Mouse (Mus musculus): ENCODE results near the gene Vmn1r93. TPM values are rescaled to one million over a fixed set of nuclear protein-coding genes. Genes with fewer than 3 reads are reported as not detected.
"Not testable (repeated sequence)": the region's sequence is repeated elsewhere in the genome, so short reads cannot be mapped to it uniquely, and the experiment has no call there.

Gene Vmn1r93
- not detected in 2 replicates for polyA plus RNA-seq (2012; rRNA removed)

- no CpG with 5 or more reads among the region's 5 CpGs for WGBS
These were observed at the start of gene Vmn1r93 for GRCm38 (mm10) chr7:20138988-20139387. TSS of gene Vmn1r93 (minus strand) at chr7:20139088.

GRCm38 (mm10) chr7:20168277-20168676 is 29.4 kb upstream of the Vmn1r93 start, which contains the start of gene Vmn1r94:
TSS of gene Vmn1r94 (minus strand) at chr7:20168377.
- no CpG with 5 or more reads among the region's 3 CpGs for WGBS

More at GRCm38 (mm10) chr7:20138988-20139387, at the start of gene Vmn1r93:
- H3K27ac ChIP-seq (ENCODE audit: insufficient read depth, low read length); H3K4me1 ChIP-seq (ENCODE audit: control insufficient read depth, insufficient read depth, low read length); H3K4me3 ChIP-seq (replicated peaks; ENCODE audit: insufficient read depth, low read depth, low read length); DNase-seq; H3K27me3 ChIP-seq (ENCODE audit: control insufficient read depth, insufficient read depth, low read length): not testable (repeated sequence)

GRCm38 (mm10) chr7:20122479-20122878 is 16.4 kb downstream of the Vmn1r93 start, which contains the start of gene Gm16442:
TSS of gene Gm16442 (minus strand) at chr7:20122579.
- not testable (repeated sequence) for H3K27ac ChIP-seq (ENCODE audit: insufficient read depth, low read length); H3K4me1 ChIP-seq (ENCODE audit: control insufficient read depth, insufficient read depth, low read length); H3K27me3 ChIP-seq (ENCODE audit: control insufficient read depth, insufficient read depth, low read length); H3K4me3 ChIP-seq (replicated peaks; ENCODE audit: insufficient read depth, low read depth, low read length); DNase-seq
- WGBS, result no CpG with 5 or more reads among the region's 2 CpGs

More at GRCm38 (mm10) chr7:20168277-20168676, 29.4 kb upstream of the Vmn1r93 start, which contains the start of gene Vmn1r94:
- H3K4me1 ChIP-seq (ENCODE audit: control insufficient read depth, insufficient read depth, low read length); DNase-seq; H3K27me3 ChIP-seq (ENCODE audit: control insufficient read depth, insufficient read depth, low read length); H3K4me3 ChIP-seq (replicated peaks; ENCODE audit: insufficient read depth, low read depth, low read length); H3K27ac ChIP-seq (ENCODE audit: insufficient read depth, low read length): not testable (repeated sequence)

DNA sequence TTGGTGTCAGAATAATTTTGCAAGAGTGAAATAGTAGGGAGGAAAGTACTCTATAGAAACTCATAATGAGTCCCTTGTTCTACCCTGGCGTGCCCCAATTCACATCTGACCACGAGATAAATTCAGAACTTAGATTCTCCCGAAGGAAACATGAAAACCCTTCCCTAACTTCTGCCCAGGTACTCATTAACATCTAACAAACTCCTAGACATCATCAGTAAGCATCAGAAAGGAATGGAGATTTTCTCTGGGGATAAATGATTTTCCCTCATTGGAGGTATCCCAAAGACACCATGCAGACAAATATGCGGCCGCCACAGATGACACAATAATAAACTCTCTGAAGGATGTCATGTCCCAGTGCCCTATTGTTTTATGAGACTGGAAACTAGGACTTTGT is 39.5 kb downstream of the Vmn1r93 start, which contains the start of gene Vmn1r91:
TSS of gene Vmn1r91 (plus strand) at position 301 of the 400 bp plus-strand sequence.
- not testable (repeated sequence) for DNase-seq; H3K4me1 ChIP-seq (ENCODE audit: control insufficient read depth, insufficient read depth, low read length); H3K27me3 ChIP-seq (ENCODE audit: control insufficient read depth, insufficient read depth, low read length); H3K4me3 ChIP-seq (replicated peaks; ENCODE audit: insufficient read depth, low read depth, low read length); H3K27ac ChIP-seq (ENCODE audit: insufficient read depth, low read length)
- WGBS, result 75% methylated on average over 5 of the region's 5 CpGs

Other genes starting within 250 kb of the Vmn1r93 start
- gene Pvr, start 217.9 kb downstream of the Vmn1r93 start, polyA plus RNA-seq (2012; rRNA removed), result 7.4 and 7.5 TPM in 2 replicates
- gene Igsf23, start 188.3 kb downstream of the Vmn1r93 start, polyA plus RNA-seq (2012; rRNA removed), result not detected in 2 replicates
- not detected in 2 replicates for gene Ceacam20, start 173.7 kb downstream of the Vmn1r93 start, polyA plus RNA-seq (2012; rRNA removed)
- gene Nlrp9b, start 147.6 kb downstream of the Vmn1r93 start, polyA plus RNA-seq (2012; rRNA removed), result not detected in 2 replicates
- not detected in 2 replicates for gene Vmn1r91, start 39.4 kb downstream of the Vmn1r93 start, polyA plus RNA-seq (2012; rRNA removed)
- gene Gm16442, start 16.5 kb downstream of the Vmn1r93 start, polyA plus RNA-seq (2012; rRNA removed), result not detected in 2 replicates
- gene Vmn1r94, start 29.3 kb upstream of the Vmn1r93 start, polyA plus RNA-seq (2012; rRNA removed), result not detected in 2 replicates
- gene Vmn1r95, start 54.6 kb upstream of the Vmn1r93 start, polyA plus RNA-seq (2012; rRNA removed), result not detected in 2 replicates
- gene Gm6164, start 66.5 kb upstream of the Vmn1r93 start, polyA plus RNA-seq (2012; rRNA removed), result not detected in 2 replicates
- gene Gm4498, start 94.7 kb upstream of the Vmn1r93 start, polyA plus RNA-seq (2012; rRNA removed), result not detected in 2 replicates
- not detected in 2 replicates for gene Gm5890, start 123.7 kb upstream of the Vmn1r93 start, polyA plus RNA-seq (2012; rRNA removed)
- not detected in 2 replicates for gene Gm4133, start 195.0 kb upstream of the Vmn1r93 start, polyA plus RNA-seq (2012; rRNA removed)
- gene Gm5728, start 236.3 kb upstream of the Vmn1r93 start, polyA plus RNA-seq (2012; rRNA removed), result not detected in 2 replicates

Measured in cerebellum, adult 2 months (tissue).